Mouse (Mus musculus): Measurements from ENCODE around the gene Iqschfp.

The Iqschfp gene

GRCm38 (mm10) chr3:68527182-68527581 lies 635.1 kb downstream of the Iqschfp start:
- no peak for DNase-seq (ENCODE audit: low spot score)

DNA sequence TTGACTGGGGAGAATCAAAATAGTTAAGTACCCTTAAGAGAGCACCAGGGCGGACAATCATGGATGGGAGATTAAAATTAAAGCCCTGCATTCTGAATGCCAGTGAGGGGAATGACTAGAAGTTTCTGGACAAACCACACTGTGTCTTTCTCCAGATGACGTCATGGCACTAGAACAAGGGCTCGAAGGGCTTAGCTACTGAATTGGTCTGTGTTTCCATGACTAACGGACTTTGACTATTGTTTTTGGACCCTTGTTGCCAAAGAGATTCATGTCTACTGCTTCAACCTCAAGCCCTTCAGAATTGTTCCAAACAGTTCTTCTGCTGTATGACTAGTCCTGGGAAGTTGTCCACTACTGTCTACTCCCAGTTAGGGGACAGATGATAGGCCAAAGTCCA lies 639.9 kb downstream of the Iqschfp start:
- no peak for DNase-seq (ENCODE audit: low spot score)

GRCm38 (mm10) chr3:68534571-68535051 lies 642.6 kb downstream of the Iqschfp start:
- no peak for DNase-seq (ENCODE audit: low spot score)

GRCm38 (mm10) chr3:68535160-68535728 lies 643.2 kb downstream of the Iqschfp start:
- DNase-seq (ENCODE audit: low spot score) = no peak

GRCm38 (mm10) chr3:68536071-68536470 lies 644.0 kb downstream of the Iqschfp start:
- DNase-seq (ENCODE audit: low spot score) = no peak

GRCm38 (mm10) chr3:68541688-68542087 lies 649.7 kb downstream of the Iqschfp start:
- no peak for DNase-seq (ENCODE audit: low spot score)

- DNase-seq (ENCODE audit: low spot score) = peak; percentile 45
Observed at GRCm38 (mm10) chr3:68542944-68543501, 651.0 kb downstream of the Iqschfp start.

GRCm38 (mm10) chr3:68544811-68545210 lies 652.8 kb downstream of the Iqschfp start:
- no peak for DNase-seq (ENCODE audit: low spot score)

DNA sequence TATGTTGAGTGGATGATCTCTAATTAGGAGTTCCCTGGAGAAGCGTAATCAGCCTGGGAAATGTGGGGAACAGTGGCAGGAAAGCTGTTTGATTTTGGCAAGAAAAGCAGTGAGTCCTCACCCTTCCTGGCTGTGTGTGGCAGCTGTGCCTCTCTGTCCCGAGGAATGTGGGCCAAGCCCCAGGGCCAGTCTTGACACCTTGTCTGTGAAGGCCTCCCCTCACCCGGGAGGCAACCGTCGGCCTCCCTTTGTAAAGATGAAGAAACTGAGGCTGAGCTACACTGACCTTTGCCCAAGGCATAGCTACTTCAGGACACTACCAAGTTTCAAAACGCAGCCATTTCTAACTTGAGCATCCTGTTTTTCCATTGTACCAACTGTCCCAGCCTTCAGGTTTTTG lies 653.9 kb downstream of the Iqschfp start:
- DNase-seq (ENCODE audit: low spot score) = no peak

GRCm38 (mm10) chr3:68555087-68555662 lies 663.1 kb downstream of the Iqschfp start:
- DNase-seq (ENCODE audit: low spot score) = no peak

GRCm38 (mm10) chr3:68556891-68557290 lies 664.9 kb downstream of the Iqschfp start:
- DNase-seq (ENCODE audit: low spot score) = no peak

DNA sequence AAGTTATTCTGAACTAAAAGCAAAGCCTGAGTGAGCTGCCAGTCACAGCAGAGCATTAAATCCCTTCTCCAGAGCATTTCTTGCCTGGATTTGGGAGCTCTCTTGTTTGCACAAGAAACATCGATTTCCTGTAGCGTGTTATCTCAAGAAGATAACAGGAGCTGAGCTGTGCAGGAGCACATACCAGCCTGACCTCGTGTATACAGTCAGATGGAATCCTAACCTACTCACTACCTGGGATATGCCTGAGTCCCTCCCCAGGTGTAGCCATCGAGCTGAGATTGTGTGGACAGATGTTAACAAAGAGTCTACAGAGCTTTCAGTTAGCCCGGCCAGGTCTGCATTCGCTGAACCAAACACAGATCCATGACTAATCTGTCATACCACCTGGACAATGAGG lies 666.7 kb downstream of the Iqschfp start:
- DNase-seq (ENCODE audit: low spot score) = no peak

DNA sequence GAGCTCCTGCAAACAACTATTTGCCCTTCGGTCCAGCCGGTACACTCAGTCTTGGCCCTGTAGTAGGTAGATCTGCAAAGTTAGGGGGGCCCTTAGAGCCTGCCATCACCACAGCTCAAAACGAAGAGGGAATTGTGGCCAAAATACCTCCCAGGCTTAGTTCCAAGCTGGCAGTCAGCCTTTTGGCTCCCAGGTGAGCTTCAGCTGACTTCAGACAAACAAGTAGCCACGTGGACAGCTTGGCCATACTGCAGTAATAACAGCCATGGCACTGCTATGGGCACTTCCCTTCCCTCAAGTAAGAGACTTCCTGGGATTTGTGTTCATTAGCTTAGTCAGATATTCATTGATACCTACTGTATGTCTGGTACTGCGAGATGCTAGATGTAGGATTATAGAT lies 668.0 kb downstream of the Iqschfp start:
- no peak for DNase-seq (ENCODE audit: low spot score)

DNA sequence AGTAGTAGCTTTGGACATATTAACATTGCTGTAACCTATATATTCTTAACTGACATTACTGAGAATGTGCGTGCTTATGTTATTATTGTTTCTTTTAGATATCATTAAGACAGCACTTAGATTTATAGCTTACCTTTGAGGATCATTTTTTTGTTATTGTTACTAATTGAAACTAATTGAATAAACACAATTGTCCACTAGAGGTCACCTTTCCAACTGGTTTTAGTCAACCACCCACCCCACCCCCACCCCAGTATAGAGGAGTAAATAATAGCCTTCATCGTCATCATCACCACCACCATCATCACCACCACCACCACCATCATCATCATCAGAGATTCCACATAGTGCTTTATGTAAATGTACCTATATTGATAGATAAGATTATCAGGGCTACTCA lies 670.8 kb downstream of the Iqschfp start:
- no peak for DNase-seq (ENCODE audit: low spot score)

- no peak for DNase-seq (ENCODE audit: low spot score)
Observed at GRCm38 (mm10) chr3:68563922-68564321, 671.9 kb downstream of the Iqschfp start.

- DNase-seq (ENCODE audit: low spot score) = no peak
Observed at GRCm38 (mm10) chr3:68564978-68565674, 673.1 kb downstream of the Iqschfp start.

DNA sequence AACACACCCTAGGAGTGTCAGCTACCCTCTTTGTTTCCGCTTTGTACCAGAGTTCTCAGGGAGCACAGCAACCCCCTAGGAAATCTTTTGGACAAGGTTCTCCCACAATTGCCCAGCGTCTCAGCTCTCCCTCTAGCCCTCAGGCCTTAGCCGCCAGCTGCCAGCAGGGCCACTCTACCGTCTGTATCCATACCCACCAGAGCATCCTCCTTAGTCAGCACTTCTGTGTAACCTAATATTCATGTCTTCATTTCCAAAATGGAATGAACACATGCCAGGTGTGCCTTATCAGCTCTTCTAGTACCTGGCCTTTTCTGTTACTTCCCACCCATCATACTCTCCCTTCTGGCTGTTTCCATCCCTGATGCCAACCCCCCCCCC lies 673.6 kb downstream of the Iqschfp start:
- no peak for DNase-seq (ENCODE audit: low spot score)

DNA sequence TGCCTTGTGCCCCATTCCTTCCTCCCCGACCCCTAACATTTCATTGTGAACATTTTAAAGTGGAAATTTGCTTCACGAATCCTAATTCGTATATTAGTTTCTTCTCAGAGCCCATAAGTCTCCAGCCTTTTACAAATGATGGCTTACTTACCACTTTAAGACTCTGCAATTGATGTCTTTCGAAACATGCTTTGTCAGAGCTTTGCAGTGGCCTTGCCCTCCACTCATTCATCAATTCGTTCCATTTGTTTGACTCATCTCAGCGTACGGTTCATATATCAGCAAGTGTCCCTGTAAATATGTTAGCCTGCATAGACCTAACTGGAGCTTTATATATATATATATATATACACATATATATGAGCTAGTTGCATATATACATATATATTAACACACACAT lies 675.5 kb downstream of the Iqschfp start:
- no peak for DNase-seq (ENCODE audit: low spot score)

- no peak for DNase-seq (ENCODE audit: low spot score)
Observed at GRCm38 (mm10) chr3:68568149-68568548, 676.1 kb downstream of the Iqschfp start.

DNA sequence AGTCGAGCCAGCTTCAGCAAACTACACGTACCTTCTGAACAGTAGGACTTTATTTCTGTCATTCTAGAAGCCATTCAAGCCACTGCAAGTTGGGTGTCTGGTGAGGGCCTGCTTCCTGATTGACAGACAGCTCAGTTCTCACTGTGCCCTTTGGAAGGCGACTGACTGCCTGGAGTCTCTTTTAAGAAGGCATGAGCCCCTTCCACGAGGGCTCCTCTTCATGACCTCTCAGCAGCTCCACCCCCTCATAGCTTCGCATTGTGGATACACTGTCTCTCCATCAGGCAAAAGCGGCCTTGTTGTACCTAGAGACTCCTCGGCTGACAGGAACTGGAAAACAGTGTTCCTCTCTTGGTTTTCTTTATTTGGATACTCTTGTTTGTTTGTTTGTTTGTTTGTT lies 676.7 kb downstream of the Iqschfp start:
- DNase-seq (ENCODE audit: low spot score) = no peak

- no peak for DNase-seq (ENCODE audit: low spot score)
Observed at GRCm38 (mm10) chr3:68570319-68570718, 678.3 kb downstream of the Iqschfp start.

GRCm38 (mm10) chr3:68572249-68573225 lies 680.5 kb downstream of the Iqschfp start:
- DNase-seq (ENCODE audit: low spot score) = peak; percentile 59
